Mouse (Mus musculus) embryonic facial prominence, embryonic 15.5 days (tissue): ENCODE data around the gene Hspb1. TPM values are rescaled to one million over a fixed set of nuclear protein-coding genes. Genes with fewer than 3 reads are reported as not detected.

Experiments used
- ATAC-seq: fragments of 200-750 bp; cut with Nextera tagmentation; 2 replicates; pipeline ENCODE4 v1.8.0; 2017; ENCODE audit warnings: low read depth, moderate TSS enrichment; ENCODE audit not compliant: insufficient number of reproducible peaks, low FRiP score, low TSS enrichment
- H3K27ac ChIP-seq: fragments of 300-500 bp; sonication (generic); replicated peaks from 2 replicates; pipeline ENCODE4 v1.5.1; 2015; ENCODE audit warnings: mild to moderate bottlenecking, inconsistent platforms
- H3K27me3 ChIP-seq: fragments of 300-500 bp; sonication (generic); 2 replicates; pipeline ENCODE4 v1.6.1; 2015; ENCODE audit warnings: inconsistent platforms
- H3K36me3 ChIP-seq: fragments of 300-500 bp; sonication (generic); 2 replicates; pipeline ENCODE4 v1.6.1; 2015; ENCODE audit warnings: mild to moderate bottlenecking, inconsistent platforms
- H3K4me1 ChIP-seq: fragments of 300-500 bp; sonication (generic); 2 replicates; pipeline ENCODE4 v1.6.1; 2015; ENCODE audit warnings: inconsistent platforms
- H3K4me2 ChIP-seq: fragments of 300-500 bp; sonication (generic); replicated peaks from 2 replicates; pipeline ENCODE4 v1.6.1; 2015; ENCODE audit warnings: mild to moderate bottlenecking, inconsistent platforms
- H3K4me3 ChIP-seq: fragments of 300-500 bp; sonication (generic); replicated peaks from 2 replicates; pipeline ENCODE4 v1.5.1; 2015; ENCODE audit warnings: mild to moderate bottlenecking, inconsistent platforms
- H3K9ac ChIP-seq: fragments of 300-500 bp; sonication (generic); 2 replicates; pipeline ENCODE4 v1.6.1; 2015; ENCODE audit warnings: inconsistent platforms
- H3K9me3 ChIP-seq: fragments of 300-500 bp; sonication (generic); replicated peaks from 2 replicates; pipeline ENCODE4 v1.6.1; 2016; ENCODE audit warnings: inconsistent platforms
- WGBS: fragments of 180-500 bp; shearing (Covaris S2); methylation state at CpG from one replicate; pipeline ENCODE4 v1.1.7; 2015; 5-methylcytosine and 5-hydroxymethylcytosine counted together
- polyA plus RNA-seq: library from polyadenylated mRNA; unstranded; fragments of >200 nt; fragmentation: Nextera tagmentation; extraction: Ambion mirVana; gene quantifications from 2 replicates; pipeline ENCODE4 v1.2.1, GENCODE M21; 2015

Gene Hspb1
- polyA plus RNA-seq, 1 experiment from 2014 or later, result 821 TPM

GRCm38 (mm10) chr5:135932359-135932758 is 44.6 kb downstream of the Hspb1 start:
- H3K27me3 ChIP-seq, result no peaks in the 10 kb centered on the region
- no peak overlapping the region for H3K9ac ChIP-seq
- ATAC-seq, result no peak
- no peak overlapping the region for H3K4me3 ChIP-seq
- WGBS, result 75% methylated on average over 2 of the region's 2 CpGs
- H3K36me3 ChIP-seq, result peaks cover 40% of the 10 kb centered on the region
- H3K9me3 ChIP-seq, result no peaks in the 10 kb centered on the region
- peaks cover 21% of the 10 kb centered on the region; the same call in 1 of the 2 replicates for H3K4me1 ChIP-seq
- H3K27ac ChIP-seq, result no peak overlapping the region
- no peak overlapping the region for H3K4me2 ChIP-seq

GRCm38 (mm10) chr5:135933222-135933899 is 45.6 kb downstream of the Hspb1 start:
- H3K27ac ChIP-seq, result peak overlapping the region; percentile 99
- peaks cover 21% of the 10 kb centered on the region; the same call in 1 of the 2 replicates for H3K4me1 ChIP-seq
- ATAC-seq, result no peak
- peaks cover 30% of the 10 kb centered on the region for H3K36me3 ChIP-seq
- 5% methylated on average over 12 of the region's 12 CpGs for WGBS
- H3K27me3 ChIP-seq, result no peaks in the 10 kb centered on the region
- H3K9me3 ChIP-seq, result no peaks in the 10 kb centered on the region
- peak overlapping the region; percentile 67 for H3K4me3 ChIP-seq
- peak overlapping the region; percentile 73; the same call in 1 of the 2 replicates for H3K9ac ChIP-seq
- peak overlapping the region; percentile 56 for H3K4me2 ChIP-seq

GRCm38 (mm10) chr5:135933900-135934441 is 46.3 kb downstream of the Hspb1 start:
- H3K27ac ChIP-seq, result peak overlapping the region; percentile 99
- H3K4me2 ChIP-seq, result peak overlapping the region; percentile 56
- under 1% methylated on average over 34 of the region's 35 CpGs for WGBS
- peaks cover 21% of the 10 kb centered on the region; the same call in 1 of the 2 replicates for H3K4me1 ChIP-seq
- ATAC-seq, result peak; percentile 63
- H3K9ac ChIP-seq, result peak overlapping the region; percentile 73
- H3K4me3 ChIP-seq, result peak overlapping the region; percentile 67
- H3K36me3 ChIP-seq, result peaks cover 29% of the 10 kb centered on the region
- H3K27me3 ChIP-seq, result no peaks in the 10 kb centered on the region
- H3K9me3 ChIP-seq, result no peaks in the 10 kb centered on the region

- peak; percentile 97 for ATAC-seq
- under 1% methylated on average over 48 of the region's 48 CpGs for WGBS
- H3K9ac ChIP-seq, result peak within 1 kb of the TSS; percentile 73
- H3K4me1 ChIP-seq, result peaks cover 21% of the 10 kb centered on the region; the same call in 1 of the 2 replicates
- H3K9me3 ChIP-seq, result no peaks in the 10 kb centered on the region
- H3K36me3 ChIP-seq, result peaks cover 22% of the 10 kb centered on the region
- peak within 1 kb of the TSS; percentile 67 for H3K4me3 ChIP-seq
- H3K27me3 ChIP-seq, result no peaks in the 10 kb centered on the region
- H3K4me2 ChIP-seq, result peak within 1 kb of the TSS; percentile 56
- H3K27ac ChIP-seq, result peak within 1 kb of the TSS; percentile 99
These were observed 46.9 kb downstream of the Hspb1 start, which contains the start of gene Ywhag for GRCm38 (mm10) chr5:135934481-135935175. Gene Ywhag, minus strand, starts transcription at chr5:135934616.

GRCm38 (mm10) chr5:135935176-135935523 is 47.4 kb downstream of the Hspb1 start:
- Histone ChIP-seq H3K27ac (peak overlapping the region; percentile 99), H3K4me3 (peak overlapping the region; percentile 67), H3K9me3 (no peaks in the 10 kb centered on the region), H3K4me1 (peaks cover 21% of the 10 kb centered on the region; the same call in 1 of the 2 replicates), H3K27me3 (no peaks in the 10 kb centered on the region), H3K4me2 (peak overlapping the region; percentile 56), H3K36me3 (peaks cover 17% of the 10 kb centered on the region), H3K9ac (no peak overlapping the region)
- ATAC-seq, result no peak
- 45% methylated on average over 7 of the region's 7 CpGs for WGBS

- H3K9ac ChIP-seq, result no peak overlapping the region
- WGBS, result 80% methylated on average over 6 of the region's 6 CpGs
- no peaks in the 10 kb centered on the region for H3K9me3 ChIP-seq
- no peak for ATAC-seq
- peaks cover 11% of the 10 kb centered on the region; the same call in 1 of the 2 replicates for H3K36me3 ChIP-seq
- H3K27ac ChIP-seq, result no peak overlapping the region
- no peaks in the 10 kb centered on the region for H3K27me3 ChIP-seq
- no peak overlapping the region for H3K4me2 ChIP-seq
- H3K4me3 ChIP-seq, result no peak overlapping the region
- peaks cover 21% of the 10 kb centered on the region; the same call in 1 of the 2 replicates for H3K4me1 ChIP-seq
These were observed 48.0 kb downstream of the Hspb1 start for GRCm38 (mm10) chr5:135935641-135936190.

Other genes starting within 250 kb of the Hspb1 start
- gene Por, start 217.9 kb upstream of the Hspb1 start, polyA plus RNA-seq, result 87.2 and 99.7 TPM in 2 replicates
- 38.7 and 42.7 TPM in 2 replicates for gene Tmem120a, start 143.5 kb upstream of the Hspb1 start, polyA plus RNA-seq
- gene Styxl1, start 109.5 kb upstream of the Hspb1 start, polyA plus RNA-seq, result 1.9 and 3.1 TPM in 2 replicates
- gene Mdh2, start 109.4 kb upstream of the Hspb1 start, polyA plus RNA-seq, result 475 and 482 TPM in 2 replicates
- 0.83 and 1.1 TPM in 2 replicates for gene Srrm3, start 81.0 kb upstream of the Hspb1 start, polyA plus RNA-seq
- 149 and 156 TPM in 2 replicates for gene Ywhag, start 46.7 kb downstream of the Hspb1 start, polyA plus RNA-seq
- 2.8 and 3.4 TPM in 2 replicates for gene Ssc4d, start 86.6 kb downstream of the Hspb1 start, polyA plus RNA-seq
- 0.40 and 0.83 TPM in 2 replicates for gene Zp3, start 92.2 kb downstream of the Hspb1 start, polyA plus RNA-seq
- gene Dtx2, start 106.9 kb downstream of the Hspb1 start, polyA plus RNA-seq, result 35.0 and 36.5 TPM in 2 replicates
- gene Upk3b, start 150.6 kb downstream of the Hspb1 start, polyA plus RNA-seq, result 4.0 and 5.4 TPM in 2 replicates
- 41.7 and 48.4 TPM in 2 replicates for gene Upk3bl, start 166.6 kb downstream of the Hspb1 start, polyA plus RNA-seq
- 13.4 and 13.6 TPM in 2 replicates for gene Rasa4, start 196.0 kb downstream of the Hspb1 start, polyA plus RNA-seq
- gene Polr2j, start 228.7 kb downstream of the Hspb1 start, polyA plus RNA-seq, result 205 and 222 TPM in 2 replicates
- 36.8 and 40.0 TPM in 2 replicates for gene Lrwd1, start 248.2 kb downstream of the Hspb1 start, polyA plus RNA-seq
- gene Alkbh4, start 248.2 kb downstream of the Hspb1 start, polyA plus RNA-seq, result 21.6 and 22.7 TPM in 2 replicates